Mouse (Mus musculus): ENCODE measurements around the gene B3gntl1. TPM values are rescaled to one million over a fixed set of nuclear protein-coding genes. Genes with fewer than 3 reads are reported as not detected.

The B3gntl1 gene
- total RNA-seq (2021), result 1 to 10 TPM; 3.6 to 4.7 TPM
- long read RNA-seq, experiment 1, partial matches to known transcripts, result 1 of 8 reads
- long read RNA-seq, experiment 1, other reads (novel, unspliced or antisense), result 3 of 8 reads
- long read RNA-seq, experiment 2, partial matches to known transcripts, result 0 of 8 reads
- long read RNA-seq, experiment 2, other reads (novel, unspliced or antisense), result 4 of 8 reads

DNA sequence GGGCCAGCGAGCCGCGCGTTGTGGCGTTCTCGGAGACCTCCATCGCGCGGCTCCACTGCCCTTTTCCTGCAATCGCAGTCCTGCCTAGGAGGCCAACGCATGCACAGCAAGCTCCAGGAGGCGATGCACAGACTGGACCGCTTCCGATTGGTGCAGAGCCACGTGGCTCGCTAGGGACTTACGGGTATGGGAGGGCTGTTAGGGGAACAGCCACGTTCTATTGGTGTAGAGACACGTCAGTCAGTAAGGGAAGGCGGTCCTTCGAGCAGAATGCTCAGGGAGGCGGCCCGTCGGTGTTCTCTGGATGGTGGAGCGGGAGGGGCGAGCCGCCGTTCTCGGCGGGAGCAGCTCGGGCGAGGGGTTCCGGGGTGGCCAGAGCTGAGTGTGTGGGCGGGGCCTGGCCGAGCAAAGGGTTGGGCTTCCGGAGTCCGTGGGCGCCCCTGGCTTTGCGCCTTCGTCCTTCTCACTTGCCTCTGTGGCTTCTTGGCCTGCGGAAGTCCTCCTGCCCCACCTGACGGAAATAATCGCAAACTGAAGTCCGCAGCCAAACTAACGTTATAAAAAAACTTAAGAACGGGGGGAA lies at the start of gene B3gntl1:
TSS of gene B3gntl1 (minus strand) at position 164 of the 583 bp plus-strand sequence.
- intact Hi-C loops (cut with DNase I), result loop anchor here (5.0 kb wide), 1 partner anchor 124 kb away; no protein-coding TSS in a partner anchor
- DNase-seq, result peak; percentile 99

DNA sequence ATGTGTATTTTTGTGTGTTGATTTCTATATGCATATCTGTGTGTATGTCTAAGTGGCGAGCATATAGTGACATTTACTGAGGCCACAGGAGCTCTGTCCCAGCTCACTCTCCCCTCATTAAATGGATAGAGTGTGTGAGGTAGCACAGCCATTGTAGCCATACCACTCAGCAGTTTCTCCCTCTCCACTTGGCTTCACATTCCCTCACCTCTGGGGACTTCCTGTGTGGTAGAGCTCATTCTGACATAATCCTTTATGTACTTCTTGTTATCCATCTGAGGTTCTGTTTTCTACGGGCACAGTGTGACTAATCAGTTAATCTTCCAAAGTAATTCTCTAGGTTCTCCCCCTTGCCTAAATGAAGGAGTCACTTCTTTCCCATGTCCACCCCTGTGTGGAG lies 49.5 kb upstream of the B3gntl1 start:
- intact Hi-C loops (cut with DNase I), result no loop called here
- no peak for DNase-seq

DNA sequence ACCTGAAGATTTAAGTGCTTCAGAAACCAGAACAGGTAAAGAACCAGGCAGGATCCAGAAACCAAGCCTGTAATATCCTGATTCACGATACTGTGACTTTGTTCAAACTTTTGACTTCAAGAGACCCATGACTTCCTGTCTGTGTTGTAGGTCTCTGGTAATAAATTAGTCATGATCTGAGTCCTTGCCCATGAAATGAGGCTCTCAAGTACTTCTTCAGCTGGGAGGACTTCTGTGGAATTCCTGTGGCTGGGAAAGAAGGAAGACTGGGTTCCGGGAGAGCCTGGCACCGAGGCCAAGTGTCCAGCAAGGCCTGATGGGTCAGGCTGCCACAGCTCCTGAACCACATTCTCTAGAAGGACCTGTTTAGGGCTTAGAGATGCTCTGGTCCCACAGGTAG lies 47.8 kb upstream of the B3gntl1 start:
- intact Hi-C loops (cut with DNase I), result no loop called here

DNA sequence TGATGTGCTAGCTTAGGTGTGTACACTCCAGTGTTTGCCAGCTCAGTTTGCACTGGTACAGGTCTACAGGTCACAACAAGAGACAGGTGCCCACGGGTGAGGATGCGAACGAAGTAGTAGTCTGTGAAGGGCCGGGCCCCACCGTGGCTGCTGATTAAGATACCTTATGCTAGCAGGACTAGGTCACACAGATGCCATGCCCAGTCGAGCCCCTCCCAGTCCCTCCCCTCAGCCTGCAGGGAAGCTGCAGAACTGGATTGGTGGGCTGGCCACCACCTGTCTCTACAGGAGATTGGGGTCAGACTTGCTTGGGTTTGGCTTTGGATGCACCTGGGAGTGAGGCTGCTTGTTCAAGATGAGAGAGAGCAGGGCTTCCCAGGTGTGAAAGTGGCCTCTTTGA lies 44.8 kb upstream of the B3gntl1 start:
- no peak for DNase-seq
- intact Hi-C loops (cut with DNase I), result no loop called here

More for the DNA sequence above, 47.8 kb upstream of the B3gntl1 start:
- DNase-seq, result no peak

DNA sequence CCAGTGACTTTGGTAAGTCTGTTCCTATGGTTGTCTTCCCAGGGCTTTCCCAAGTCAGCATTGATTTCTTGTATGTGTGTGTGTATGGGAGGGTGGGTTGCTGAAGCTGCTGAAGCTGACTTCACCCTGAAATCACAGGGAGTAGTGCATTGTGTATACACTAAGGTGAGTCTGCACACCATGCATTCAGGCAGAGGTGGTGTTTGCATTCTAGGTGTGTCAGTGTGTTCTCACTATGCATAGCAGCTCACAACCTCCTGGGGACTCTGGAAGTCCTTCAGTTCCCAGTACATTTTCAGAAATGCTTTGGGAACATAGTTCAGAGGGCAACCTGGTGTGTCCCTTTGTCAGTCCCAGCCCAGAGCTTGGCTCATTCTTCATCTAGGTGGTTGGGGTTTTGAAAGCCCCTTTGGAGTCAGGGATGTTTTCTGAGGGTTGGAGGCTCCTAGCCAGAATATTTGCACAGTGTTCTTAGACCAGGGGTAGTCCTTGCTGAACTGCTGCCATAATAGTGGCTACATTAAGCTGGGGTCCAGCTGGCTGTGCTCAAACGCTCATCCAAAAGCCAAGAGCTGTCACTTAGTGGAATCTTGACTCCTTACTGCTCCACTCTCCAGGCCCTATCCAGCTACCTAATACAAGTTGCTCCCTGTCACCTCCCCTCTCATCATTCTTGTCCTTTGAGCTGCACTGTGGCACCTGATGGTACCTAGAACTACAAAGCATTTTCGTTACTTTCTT lies 42.0 kb upstream of the B3gntl1 start:
- intact Hi-C loops (cut with DNase I), result no loop called here

DNA sequence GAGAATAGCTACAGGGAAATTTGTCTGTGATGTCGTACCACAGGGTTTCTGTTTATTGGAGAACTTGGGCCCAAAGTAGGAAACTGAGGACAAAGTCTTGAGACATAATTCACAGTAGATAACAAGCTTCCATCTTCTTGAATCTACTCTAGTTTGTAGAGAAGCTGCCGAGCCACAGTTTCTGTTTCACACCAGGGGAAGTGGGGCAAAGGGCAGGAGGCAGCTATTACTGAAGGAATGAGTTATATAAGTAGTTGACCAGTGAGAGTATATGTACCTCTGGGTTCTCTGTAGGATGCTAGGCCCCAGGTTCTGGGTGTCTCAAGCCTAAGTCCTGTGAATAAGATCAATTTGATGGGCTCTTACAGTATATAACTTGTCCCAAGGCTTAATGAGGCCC lies 40.6 kb upstream of the B3gntl1 start:
- no peak for DNase-seq
- intact Hi-C loops (cut with DNase I), result no loop called here

More for the DNA sequence above, 42.0 kb upstream of the B3gntl1 start:
- DNase-seq, result peak; percentile 17 to 33

DNA sequence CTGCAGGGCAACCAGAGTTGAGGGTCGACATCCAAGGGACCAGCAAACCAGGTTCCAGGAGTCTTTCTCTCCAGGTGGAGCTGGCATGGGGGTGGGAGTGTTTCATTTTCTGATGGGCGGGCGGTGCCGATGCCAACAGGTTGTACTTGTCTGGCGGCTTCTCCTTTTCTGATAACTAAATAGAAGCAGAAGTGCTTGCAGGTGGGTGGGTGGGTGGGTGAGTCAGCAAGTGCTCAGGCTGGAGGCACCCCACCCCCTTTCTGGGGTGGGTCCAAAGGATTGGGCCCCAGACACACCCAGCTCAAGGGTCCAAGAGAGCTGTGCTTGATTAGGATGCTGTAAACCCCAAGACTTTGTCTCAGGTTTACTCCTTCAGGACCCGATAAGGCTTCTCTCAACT lies 40.0 kb upstream of the B3gntl1 start:
- intact Hi-C loops (cut with DNase I), result no loop called here
- DNase-seq, result no peak

DNA sequence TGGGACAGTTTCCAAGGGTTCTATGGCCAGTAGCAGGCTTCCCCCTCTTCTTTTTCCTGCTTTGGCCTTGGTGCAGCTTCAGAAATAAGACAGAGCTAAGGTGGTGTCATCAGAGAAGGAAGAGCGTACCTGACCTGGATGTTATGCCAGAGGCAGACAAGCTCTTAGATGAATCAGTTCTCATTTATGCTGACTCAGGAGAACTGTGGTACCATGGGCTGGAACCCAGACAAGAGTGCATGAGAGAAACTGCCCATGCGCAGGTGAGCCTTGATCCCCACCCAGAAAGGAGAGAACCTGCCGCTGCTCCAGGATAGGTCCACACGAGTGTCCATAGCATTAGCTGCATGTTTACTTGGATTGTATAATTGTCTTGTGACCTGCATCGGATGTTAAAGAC lies 37.3 kb upstream of the B3gntl1 start:
- intact Hi-C loops (cut with DNase I), result no loop called here
- no peak for DNase-seq

DNA sequence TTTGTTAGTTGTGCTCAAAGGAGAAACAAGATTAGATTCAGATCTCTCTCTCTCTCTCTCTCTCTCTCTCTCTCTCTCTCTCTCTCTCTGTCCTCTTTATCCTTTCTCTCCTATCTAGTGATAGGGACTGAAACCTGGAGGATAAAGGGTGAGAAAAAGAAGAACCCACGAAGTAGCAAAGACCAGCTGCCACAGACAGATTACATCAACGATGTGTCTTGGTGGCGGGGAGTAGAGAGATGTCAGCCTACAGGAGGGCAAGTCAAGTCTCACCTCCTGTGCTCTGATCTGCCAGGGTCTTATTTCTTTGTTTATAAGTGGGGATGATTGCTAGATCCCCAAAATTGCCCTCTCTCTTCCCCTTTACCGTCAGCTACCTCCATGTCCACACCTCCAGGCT lies 36.3 kb upstream of the B3gntl1 start:
- no peak for DNase-seq

DNA sequence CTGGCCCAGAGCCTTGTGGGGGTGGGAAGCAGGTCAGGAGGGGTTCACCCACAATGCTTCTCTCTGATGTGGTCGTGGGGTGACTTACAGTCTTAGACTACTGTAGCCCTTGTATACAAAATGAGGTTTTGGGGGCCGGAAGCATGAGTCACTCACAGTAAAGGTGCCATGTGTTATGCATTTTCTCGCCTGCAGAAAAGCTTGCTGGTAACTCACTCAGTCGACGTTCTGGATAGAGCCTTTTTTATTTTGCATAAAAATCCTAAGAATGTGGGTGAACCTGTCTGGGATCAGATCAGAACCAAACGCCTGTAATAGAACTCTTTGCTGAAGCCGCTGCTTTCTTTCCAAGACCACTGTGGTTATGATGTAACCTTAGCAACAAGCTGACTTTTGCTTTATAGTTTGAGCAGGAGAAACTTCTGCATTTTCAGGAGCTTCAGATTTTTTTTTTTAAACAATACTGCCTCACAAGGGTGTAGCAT lies 33.6 kb upstream of the B3gntl1 start:
- no peak for DNase-seq
- intact Hi-C loops (cut with DNase I), result no loop called here

More for the DNA sequence above, 36.3 kb upstream of the B3gntl1 start:
- intact Hi-C loops (cut with DNase I), result no loop called here

DNA sequence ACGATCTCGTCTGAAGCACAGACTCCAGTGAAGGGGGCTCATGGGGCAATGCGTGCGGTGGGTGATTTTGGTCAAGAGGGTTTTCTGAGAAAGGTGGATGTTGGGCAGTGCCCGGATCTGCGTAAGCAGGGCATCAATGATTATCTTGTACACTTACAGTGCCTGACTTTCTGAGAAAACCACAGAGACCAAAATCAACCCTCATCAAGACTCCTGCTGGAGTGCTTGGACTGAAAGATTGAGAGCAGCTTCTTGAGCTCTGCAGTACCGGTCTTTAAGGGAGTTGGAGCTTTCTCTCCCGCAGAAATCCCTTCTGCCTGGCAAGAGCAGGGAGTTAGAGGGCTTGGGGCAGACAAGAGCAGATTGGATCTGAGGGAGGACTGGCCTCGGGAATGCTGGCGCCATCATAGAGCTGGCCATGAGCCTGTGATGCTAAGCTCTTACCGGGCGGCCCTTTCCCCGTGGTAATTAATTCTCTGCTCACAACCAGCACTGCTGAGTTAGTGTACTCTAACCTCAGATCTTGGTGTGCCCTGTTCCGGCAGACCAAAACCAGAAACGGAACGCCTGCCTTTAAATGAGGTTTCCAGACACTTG lies 30.8 kb upstream of the B3gntl1 start:
- intact Hi-C loops (cut with DNase I), result loop anchor here (5.0 kb wide), 3 partner anchors 36 to 89 kb away; no protein-coding TSS in a partner anchor
- DNase-seq, result peak in 1 of 2 experiments; percentile 23

DNA sequence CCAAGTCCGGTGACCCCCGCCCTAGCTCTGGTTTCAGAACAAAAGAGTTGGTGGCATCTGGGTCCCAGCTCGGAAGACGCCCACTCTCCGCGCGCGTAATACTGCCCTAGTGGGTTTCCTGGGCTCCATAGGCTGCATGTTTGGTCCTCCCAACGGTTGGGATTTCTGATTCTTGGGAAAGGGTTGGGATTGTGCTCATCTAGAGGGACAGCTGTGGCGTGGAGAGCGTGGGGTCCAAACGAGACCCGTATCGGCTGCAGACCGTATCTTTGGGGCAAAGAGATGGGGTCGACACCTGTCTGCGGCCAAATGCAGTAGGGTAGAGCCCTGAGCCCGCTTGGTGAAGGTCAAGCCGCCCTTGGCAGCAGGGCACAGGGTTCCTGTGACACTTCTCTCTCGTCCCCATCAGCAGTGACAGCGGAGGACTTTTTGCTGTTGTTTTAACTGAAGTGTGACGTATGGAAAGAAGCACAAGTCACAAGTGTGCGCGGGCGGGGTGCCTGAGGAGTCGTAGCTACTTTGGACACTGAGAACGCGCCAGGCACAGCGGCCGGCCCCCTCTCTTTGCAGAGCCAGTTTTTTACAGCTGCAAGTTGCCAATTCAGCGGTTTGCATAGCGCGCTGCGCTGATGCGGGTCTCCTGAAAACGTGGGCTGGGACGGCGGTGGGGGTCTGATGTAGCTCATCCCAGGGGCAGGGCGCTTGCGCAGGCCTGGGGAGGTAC lies 30.1 kb upstream of the B3gntl1 start:
- intact Hi-C loops (cut with DNase I), result loop anchor here (5.0 kb wide), 3 partner anchors 36 to 89 kb away; no protein-coding TSS in a partner anchor
- DNase-seq, result peak; percentile 69 to 70

DNA sequence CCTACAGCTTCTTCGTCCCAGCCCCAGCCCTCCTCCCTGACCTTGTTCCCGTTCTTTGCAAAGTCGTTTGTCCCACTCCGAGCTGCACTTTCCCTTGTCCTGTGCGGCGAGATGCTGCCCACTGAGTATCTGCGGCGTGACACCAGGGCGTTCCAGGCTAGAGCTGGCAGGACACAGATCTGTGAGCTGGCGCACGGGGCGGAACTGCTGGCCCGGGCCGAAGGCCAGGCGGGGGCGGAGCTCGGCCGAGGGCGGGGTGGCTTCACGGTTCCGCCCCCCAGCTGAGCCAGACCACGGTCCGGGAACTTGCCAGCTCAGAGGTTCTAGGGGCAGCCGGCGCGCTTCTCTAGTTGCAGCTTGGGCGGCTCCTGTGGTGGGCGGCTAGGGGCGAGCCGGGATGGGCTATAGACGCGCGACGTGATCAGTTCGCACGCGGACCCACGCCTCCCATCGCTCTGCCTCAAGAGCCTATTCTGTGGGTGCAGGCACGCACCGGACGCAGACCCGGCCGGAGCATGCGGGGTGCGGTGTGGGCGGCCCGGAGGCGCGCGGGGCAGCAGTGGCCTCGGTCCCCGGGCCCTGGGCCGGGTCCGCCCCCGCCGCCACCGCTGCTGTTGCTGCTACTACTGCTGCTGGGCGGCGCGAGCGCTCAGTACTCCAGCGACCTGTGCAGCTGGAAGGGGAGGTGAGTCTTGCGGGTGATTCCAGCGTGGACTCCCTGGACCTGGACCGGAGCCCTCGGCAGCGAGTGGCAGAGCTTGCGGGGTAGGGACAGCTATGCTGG lies 29.4 kb upstream of the B3gntl1 start:
- intact Hi-C loops (cut with DNase I), result loop anchor here (5.0 kb wide), 3 partner anchors 35 to 90 kb away; no protein-coding TSS in a partner anchor
- peak; percentile 97 for DNase-seq

DNA sequence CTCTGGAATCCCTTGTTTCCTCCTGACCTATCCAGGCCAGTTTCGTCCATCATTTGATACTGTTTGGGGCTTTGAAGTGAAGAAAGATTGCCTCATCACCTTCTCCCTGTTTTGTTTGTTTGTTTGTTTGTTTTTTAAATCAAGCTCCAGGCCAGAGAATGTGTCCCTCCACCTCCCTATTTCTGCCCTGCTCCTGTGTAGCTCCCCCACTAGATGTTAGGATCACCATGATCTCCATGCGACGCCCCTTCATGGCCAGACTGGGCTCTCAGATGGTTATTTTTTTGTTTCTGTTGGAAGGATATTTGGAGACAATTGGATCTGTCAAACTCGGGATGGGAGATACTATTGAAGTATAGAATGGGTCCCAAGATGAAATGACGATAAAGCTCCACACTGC lies 28.3 kb upstream of the B3gntl1 start, which contains the start of gene Metrnl:
TSS of gene Metrnl (plus strand) at position 301 of the 400 bp plus-strand sequence.
- no peak for DNase-seq
- intact Hi-C loops (cut with DNase I), result loop anchor here (5.0 kb wide), 3 partner anchors 34 to 91 kb away; no protein-coding TSS in a partner anchor

DNA sequence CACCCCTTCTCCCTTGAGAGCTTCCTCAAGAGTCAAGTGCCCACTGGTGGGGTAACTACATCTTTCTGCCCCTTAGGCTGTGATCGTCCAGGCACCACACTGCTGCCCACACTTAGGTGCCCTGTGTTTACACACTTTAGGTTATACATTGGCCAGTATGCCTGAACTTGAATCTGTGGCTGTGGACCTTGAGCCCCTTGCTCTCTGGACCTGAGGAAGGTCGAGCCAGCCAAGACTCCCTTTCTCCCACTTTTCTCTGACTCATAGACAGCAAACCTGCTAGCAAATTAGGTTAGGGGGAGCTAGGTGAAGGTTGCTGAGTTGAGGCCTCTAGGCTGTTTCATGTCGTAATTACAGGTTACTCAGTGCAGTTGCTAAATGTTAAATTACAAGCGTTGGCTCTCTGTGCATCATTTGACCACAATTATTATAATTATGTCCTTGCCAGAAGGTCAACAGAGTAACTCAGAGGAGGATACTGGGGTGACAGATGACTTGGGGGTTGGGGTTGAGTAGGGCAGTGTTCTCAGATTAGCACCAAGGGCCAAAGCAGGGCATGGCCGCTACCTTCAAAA lies 25.5 kb upstream of the B3gntl1 start:
- no peak for DNase-seq
- intact Hi-C loops (cut with DNase I), result no loop called here

DNA sequence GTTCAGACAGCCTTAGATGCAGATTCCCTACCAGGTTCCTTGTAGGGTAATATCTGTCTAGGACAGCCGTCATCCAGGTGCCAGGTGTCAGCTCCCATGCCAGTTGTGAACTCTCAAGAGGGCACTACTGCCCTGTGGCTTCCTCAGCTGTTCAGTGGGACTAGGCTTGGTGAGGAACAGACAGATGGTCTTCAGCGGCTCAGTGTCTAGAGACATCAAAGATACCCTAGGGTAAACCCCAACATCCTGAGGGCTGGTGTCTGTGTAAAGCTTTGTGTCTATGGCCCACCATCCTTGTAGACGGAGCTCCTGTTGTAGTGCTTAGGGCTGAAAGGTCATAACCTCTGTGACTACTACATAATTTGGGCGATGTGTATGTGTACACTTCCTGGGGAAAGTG lies 24.3 kb upstream of the B3gntl1 start:
- no peak for DNase-seq
- intact Hi-C loops (cut with DNase I), result no loop called here

DNA sequence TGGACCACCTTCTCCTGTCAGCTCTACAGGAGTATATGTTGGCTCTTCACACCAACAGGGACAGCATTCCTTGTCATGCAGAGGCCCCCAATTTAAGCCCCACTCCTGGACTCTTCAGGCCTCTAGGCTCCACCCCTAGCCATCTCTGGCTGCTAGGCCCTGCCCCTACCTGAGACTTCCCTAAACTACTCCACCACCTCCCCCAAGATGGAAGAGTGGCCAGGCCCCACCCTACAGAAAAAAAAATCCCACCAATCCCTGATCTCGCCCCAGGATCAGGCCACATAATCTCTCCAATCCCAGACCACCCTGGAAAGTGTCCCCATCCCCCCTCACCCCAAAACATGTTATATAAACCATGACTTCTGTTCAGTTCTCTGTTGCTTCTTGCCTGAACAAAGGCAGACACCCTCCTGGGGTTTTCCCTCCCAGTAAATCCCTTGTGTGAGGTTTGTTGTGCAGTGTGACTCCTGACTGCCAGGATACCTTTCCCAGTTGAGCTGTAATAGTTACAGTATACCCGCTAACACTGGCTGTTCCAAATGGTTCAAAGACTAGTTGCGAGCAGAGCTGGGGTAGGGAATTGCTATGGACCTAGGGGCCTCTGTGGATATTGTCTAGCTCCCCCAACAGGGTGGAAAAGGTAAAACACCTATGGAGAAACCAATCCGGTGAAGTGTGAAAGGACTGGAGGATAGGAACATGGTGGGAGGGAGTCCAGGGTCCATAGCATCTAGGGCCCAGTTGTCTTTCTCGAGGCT lies 22.5 kb upstream of the B3gntl1 start:
- intact Hi-C loops (cut with DNase I), result no loop called here
- no peak for DNase-seq

DNA sequence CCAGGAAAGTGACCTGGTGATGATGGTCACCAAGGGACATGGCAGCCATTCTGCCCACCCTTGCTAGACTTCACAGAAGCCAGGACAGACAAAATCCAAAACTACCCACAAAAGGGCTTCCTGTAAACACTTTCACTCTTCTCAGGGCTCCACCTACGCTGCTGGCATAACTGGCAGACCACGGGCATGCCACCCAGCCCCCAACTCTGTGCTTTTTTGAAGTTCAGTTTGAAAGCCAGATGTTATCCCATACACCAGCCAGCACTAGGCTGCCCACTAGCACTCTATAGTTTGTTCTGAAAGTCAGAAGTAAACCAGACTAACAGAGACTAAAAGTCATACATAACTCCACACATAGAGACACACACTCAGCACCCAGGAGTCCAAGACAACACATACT lies 15.1 kb upstream of the B3gntl1 start:
- no peak for DNase-seq
- intact Hi-C loops (cut with DNase I), result no loop called here
